Mouse (Mus musculus): ENCODE results near the gene Diras2.

DNA sequence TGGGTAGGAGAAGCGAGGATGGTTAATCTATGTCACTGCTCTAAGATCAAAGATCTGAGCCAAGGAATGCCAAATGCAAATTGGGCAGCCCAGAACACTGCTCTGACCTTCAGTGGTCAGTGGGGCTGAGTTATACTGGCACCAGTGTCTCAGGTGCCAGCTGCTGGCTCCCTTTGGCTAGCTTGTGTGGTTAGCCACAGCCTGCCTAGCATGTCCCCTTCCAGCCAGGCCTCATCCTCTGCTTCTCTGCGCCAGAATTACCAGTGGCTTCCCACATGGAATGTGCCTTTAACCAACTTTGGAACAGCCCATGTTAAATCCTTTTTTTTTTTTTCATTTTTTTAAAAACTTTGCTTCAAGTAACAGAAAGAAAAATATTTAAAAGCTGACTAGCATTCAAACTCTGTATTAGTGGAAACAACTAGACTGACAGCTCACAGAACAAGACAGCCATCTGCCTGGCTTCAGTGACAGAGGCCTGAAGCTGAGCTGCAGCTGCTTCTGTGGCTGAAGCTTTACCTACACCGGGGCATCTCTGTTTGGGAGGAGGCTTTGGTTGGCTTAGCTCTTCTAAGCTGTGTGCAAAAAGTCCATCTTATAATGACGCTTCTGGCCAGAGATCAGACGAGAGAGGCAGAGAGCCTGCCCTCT lies 10.4 kb upstream of the Diras2 start:
- no peak for TF ChIP-seq CTCF (conservative IDR thresholded peaks at IDR 0.05; ENCODE audit: insufficient read depth, insufficient read length, low read depth, low read length)
- TF ChIP-seq POLR2A (IDR thresholded peaks at IDR 0.05; ENCODE audit: low read depth, low read length), result no peak

Data from kidney, adult 2 months (tissue).